Mouse (Mus musculus) testis, adult 2 months (tissue): Measurements from ENCODE around the gene Smyd4. TPM values are rescaled to one million over a fixed set of nuclear protein-coding genes. Genes with fewer than 3 reads are reported as not detected.

Source experiments
- H3K27ac ChIP-seq: fragments of 200-500 bp; 2 replicates; pipeline ENCODE4 v1.5.1; 2012; ENCODE audit warnings: low read depth, low read length; ENCODE audit not compliant: control insufficient read depth, insufficient read depth
- H3K27me3 ChIP-seq: fragments of 200-500 bp; 2 replicates; pipeline ENCODE4 v1.6.1; 2012; ENCODE audit warnings: mild to moderate bottlenecking, low read length, moderate library complexity; ENCODE audit not compliant: control insufficient read depth, insufficient read depth
- H3K36me3 ChIP-seq: fragments of 200-500 bp; 2 replicates; pipeline ENCODE4 v1.6.1; 2012; ENCODE audit warnings: mild to moderate bottlenecking, low read length; ENCODE audit not compliant: control insufficient read depth, insufficient read depth
- H3K4me1 ChIP-seq: fragments of 200-500 bp; 2 replicates; pipeline ENCODE4 v1.6.1; 2012; ENCODE audit warnings: low read length; ENCODE audit not compliant: control insufficient read depth, insufficient read depth
- H3K4me3 ChIP-seq: fragments of 200-500 bp; 2 replicates; pipeline ENCODE4 v1.5.1; 2012; ENCODE audit warnings: low read depth, mild to moderate bottlenecking, low read length, moderate library complexity, mixed read lengths; ENCODE audit not compliant: control insufficient read depth
- CTCF ChIP-seq: fragments of 200-500 bp; IDR thresholded peaks from 2 replicates; pipeline ENCODE4 v1.5.1; 2012; ENCODE audit warnings: low read depth, mild to moderate bottlenecking, inconsistent platforms, low read length, moderate library complexity; ENCODE audit not compliant: control insufficient read depth, insufficient read depth, insufficient replicate concordance
- POLR2A ChIP-seq: fragments of 200-500 bp; IDR thresholded peaks from 2 replicates; pipeline ENCODE4 v1.6.1; 2012; ENCODE audit warnings: low read depth, mild to moderate bottlenecking, inconsistent platforms, low read length, moderate library complexity; ENCODE audit not compliant: control insufficient read depth
- polyA plus RNA-seq: library from polyadenylated mRNA; depleted of rRNA; stranded (reverse); fragments of >200 nt; gene quantifications from 2 replicates; pipeline ENCODE4 v1.2.3, GENCODE M21; 2012

Smyd4 gene
- polyA plus RNA-seq, 1 experiment = 1.8 TPM

DNA sequence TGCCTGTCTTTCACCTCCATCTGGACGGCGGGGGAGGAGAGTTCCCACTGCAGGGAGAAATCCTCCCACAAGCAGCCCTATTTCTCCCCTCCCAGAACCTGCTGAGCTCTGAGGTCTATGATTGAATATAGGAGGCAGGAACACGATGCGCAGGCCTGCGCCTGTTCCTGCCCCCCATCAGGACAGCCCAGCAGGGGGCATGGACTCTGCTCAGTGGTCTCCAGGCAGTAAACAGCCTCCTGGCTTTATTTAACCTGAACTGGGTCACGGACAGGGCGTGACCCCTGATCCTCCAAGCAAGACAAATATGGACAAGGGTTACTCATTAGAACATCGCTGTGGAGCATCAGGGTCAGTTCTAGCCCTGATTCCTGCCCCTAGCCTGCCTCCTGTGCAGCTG, 95.5 kb downstream of the Smyd4 start:
- TF ChIP-seq POLR2A (no peak), CTCF (no peak)
- Histone ChIP-seq H3K36me3 (no peaks in the 10 kb centered on the region), H3K4me1 (no peaks in the 10 kb centered on the region), H3K4me3 (no peak overlapping the region), H3K27ac (no peak overlapping the region), H3K27me3 (no peaks in the 10 kb centered on the region)

DNA sequence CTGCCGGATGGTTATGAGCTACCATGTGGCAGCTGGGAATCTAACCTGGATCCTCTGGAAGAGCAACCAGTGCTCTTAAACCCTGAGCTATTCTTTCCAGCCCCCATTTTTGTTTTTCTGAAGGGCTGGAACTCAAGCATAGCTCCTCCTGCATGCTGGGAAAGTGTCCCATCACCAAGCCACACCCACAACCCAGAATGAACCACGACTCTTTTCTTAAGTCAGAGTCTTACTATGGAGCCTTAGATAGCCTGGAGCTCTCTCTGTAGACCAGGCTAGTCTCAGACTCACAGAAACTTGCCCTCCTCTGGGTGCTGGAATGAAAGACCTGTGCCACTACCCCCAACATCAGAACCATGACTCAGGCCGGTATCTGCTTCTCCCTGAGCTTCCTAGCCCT, 100.3 kb downstream of the Smyd4 start:
- Histone ChIP-seq H3K27me3 (no peaks in the 10 kb centered on the region), H3K27ac (no peak overlapping the region), H3K36me3 (no peaks in the 10 kb centered on the region), H3K4me1 (peaks cover under 1% of the 10 kb centered on the region; the same call in 1 of the 2 replicates), H3K4me3 (no peak overlapping the region)
- TF ChIP-seq CTCF (no peak), POLR2A (no peak)

DNA sequence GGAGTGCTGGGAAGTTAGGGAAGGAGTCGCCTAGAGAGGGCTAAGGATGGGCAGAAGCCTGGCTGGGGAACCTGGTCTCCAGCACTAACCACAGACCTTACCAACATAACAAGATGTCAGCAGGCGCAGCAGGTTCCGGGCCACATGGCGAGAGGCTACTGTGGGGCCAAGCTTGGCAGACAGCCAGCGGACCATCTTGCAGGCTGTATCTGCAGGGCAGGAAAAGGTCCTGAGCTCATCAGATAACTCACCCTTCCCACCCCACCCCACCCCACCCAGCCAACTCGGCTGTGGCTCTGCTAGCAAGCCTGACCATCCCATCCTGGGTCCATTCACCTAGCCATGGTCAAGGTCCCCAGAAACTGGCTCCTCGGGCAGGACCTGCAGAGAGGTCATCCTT, 101.5 kb downstream of the Smyd4 start:
- Histone ChIP-seq H3K27ac (no peak overlapping the region), H3K27me3 (no peaks in the 10 kb centered on the region), H3K4me1 (peaks cover 9% of the 10 kb centered on the region), H3K36me3 (no peaks in the 10 kb centered on the region), H3K4me3 (no peak overlapping the region)
- TF ChIP-seq POLR2A (no peak), CTCF (no peak)

DNA sequence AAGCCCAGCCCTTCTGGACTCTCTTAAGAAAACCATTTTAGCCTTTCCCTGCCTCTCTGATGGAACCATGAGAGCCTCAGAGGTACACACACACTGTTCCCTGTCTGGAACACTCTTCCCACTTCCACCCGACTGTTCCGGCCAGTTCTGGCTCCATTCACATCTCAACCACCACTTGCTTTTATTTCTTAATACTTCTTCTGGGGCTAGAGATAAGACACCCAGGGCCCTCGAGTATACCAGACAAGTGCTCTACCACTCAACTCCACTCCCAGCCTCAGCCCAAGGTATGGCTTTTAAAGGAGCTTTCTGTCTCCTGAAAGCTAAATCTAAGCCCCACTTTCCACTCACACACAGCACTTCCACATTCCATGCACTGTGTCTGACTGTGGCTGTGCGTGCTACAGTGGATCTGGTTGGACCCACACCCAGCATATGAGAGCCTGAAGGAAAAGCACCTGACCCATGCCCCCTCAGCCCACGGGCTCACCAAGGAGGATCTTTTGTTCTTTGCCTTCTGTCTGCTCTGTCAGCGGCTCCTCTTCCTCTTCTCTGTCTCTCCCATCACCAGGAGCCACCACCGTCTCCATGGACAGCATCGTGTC, 102.2 kb downstream of the Smyd4 start:
- Histone ChIP-seq H3K4me1 (peaks cover 11% of the 10 kb centered on the region), H3K27me3 (no peaks in the 10 kb centered on the region), H3K27ac (no peak overlapping the region), H3K4me3 (no peak overlapping the region), H3K36me3 (no peaks in the 10 kb centered on the region)
- TF ChIP-seq POLR2A (no peak), CTCF (no peak)

GRCm38 (mm10) chr11:75450936-75451335, 102.7 kb downstream of the Smyd4 start:
- TF ChIP-seq CTCF (no peak), POLR2A (no peak)
- no peaks in the 10 kb centered on the region for H3K36me3 ChIP-seq
- no peak overlapping the region for H3K4me3 ChIP-seq

GRCm38 (mm10) chr11:75452081-75452480, 103.8 kb downstream of the Smyd4 start:
- Histone ChIP-seq H3K27me3 (no peaks in the 10 kb centered on the region), H3K4me3 (no peak overlapping the region), H3K27ac (no peak overlapping the region), H3K4me1 (peaks cover 11% of the 10 kb centered on the region), H3K36me3 (no peaks in the 10 kb centered on the region)
- TF ChIP-seq POLR2A = no peak

More at GRCm38 (mm10) chr11:75450936-75451335, 102.7 kb downstream of the Smyd4 start:
- H3K27ac ChIP-seq = no peak overlapping the region
- peaks cover 11% of the 10 kb centered on the region for H3K4me1 ChIP-seq
- no peaks in the 10 kb centered on the region for H3K27me3 ChIP-seq

DNA sequence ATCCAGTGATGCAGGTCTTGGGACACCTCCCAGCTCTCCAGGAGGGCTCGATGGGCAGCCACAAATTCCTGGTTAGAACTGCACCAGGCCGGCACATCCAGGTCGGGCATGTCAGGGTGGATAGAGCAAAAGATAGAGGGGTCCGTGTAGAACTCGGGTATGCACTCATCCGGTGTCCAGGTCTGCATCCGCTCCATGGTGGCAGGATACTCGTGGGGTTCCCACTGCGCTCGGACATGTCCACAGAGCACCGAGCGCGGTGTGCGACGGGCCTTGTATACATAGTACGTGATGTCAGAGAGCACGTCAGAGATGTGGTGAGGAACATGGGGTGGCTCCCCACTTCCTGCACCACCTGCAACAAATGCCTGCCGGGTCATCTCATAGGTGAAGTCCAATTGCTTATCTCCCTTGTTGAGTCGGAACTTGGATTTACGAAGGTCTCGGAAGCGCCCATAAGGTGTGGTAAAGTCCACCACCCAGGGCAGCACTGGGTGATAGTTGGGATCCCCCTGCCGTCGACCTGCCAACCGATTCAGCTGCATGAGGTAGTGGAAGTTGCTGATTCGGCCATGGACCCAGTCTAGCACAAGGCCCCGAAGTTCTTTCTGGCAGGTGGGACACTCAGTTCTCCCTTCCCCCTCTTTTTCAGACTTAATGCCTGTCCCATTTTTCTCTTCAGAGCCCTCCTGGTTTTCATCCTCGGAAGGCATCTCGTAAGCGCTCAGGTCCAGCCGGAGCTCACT, 104.8 kb downstream of the Smyd4 start:
- Histone ChIP-seq H3K27ac (no peak overlapping the region), H3K27me3 (no peaks in the 10 kb centered on the region), H3K4me1 (peaks cover 11% of the 10 kb centered on the region), H3K36me3 (no peaks in the 10 kb centered on the region), H3K4me3 (no peak overlapping the region)
- TF ChIP-seq CTCF = no peak
- TF ChIP-seq POLR2A = no peak
